In the genomic region with DNA sequence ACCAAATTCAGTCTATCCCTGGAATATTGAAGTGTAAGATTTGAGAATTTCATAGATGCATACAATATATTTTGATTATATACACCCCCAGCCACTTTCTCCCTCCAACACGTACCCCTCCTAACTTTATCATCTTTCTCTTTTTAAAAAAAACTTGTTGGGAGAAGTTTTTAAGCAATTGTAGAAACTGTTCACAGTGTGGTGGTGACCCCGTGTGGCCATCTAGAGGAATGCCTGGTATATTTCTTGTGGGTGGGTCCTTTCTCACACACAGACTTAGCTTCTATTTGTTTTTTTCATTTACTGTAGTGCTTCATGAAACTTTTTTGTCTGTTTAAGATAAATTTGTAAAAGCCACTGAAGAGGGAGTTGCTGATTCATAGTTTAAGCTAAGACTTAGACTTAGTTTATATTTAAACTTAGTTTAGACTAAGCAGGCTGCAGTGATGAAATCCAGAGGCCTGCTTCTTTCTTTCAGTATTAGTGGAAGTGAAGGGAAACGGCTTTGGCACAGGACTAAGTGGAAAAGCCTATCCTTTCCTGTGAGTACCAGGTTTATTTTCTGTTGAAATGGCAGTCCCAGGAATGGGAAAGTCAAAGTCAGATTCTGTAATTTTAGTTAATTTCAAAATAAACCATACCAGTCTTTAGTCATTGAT, we compare ENCODE assay signal across 9 mouse cellular contexts. TPM values are rescaled to one million over a fixed set of nuclear protein-coding genes. Genes with fewer than 3 reads are reported as not detected.
DNase-seq lines count a peak whose midpoint lies in the region; ATAC-seq and TF ChIP-seq lines count a peak whose summit lies in the region.
"Had no signal": no experiment of that assay in that cellular context is flagged by ENCODE, and none has a peak within 500 bp of the region (broad histone marks: within the 10 kb centered on the region; RNA-seq: fewer than 3 reads in every experiment).

No protein-coding gene starts in this region.

- no peak overlapping the region for H3K27ac ChIP-seq in heart, adult 2 months
- H3K27ac ChIP-seq in heart, embryonic 11.5 days (ENCODE audit: low read depth, low read length) = no peak overlapping the region
- no peak overlapping the region for H3K27ac ChIP-seq in intestine, postnatal 0 days (ENCODE audit: low read depth, low read length)
- H3K27ac ChIP-seq: limb, embryonic 12.5 days had no signal

- WGBS in heart, adult 2 months = 18% methylated on average over 3 of the region's 3 CpGs
- WGBS in heart, embryonic 11.5 days (ENCODE audit: insufficient replicate concordance) = 20% methylated on average over 3 of the region's 3 CpGs
- WGBS in intestine, postnatal 0 days = 13% methylated on average over 3 of the region's 3 CpGs

- intact Hi-C loops in heart, adult 2 months (cut with DNase I) = loop anchor here (5.0 to 10.0 kb wide), 2 partner anchors 104 to 307 kb away; no protein-coding TSS in a partner anchor

- no peak for ATAC-seq in heart, embryonic 11.5 days (replicated peaks; ENCODE audit: insufficient number of reproducible peaks, low FRiP score, low TSS enrichment)
- ATAC-seq in intestine, postnatal 0 days = no peak
- ATAC-seq in megakaryocyte, adult 5-6 weeks (ENCODE audit: poor library complexity, severe bottlenecking) = peak; percentile 91

- H3K4me1 ChIP-seq in heart, adult 2 months (ENCODE audit: control insufficient read depth, insufficient read depth, low read length) = no peaks in the 10 kb centered on the region
- no peaks in the 10 kb centered on the region for H3K4me1 ChIP-seq in heart, embryonic 11.5 days (ENCODE audit: control insufficient read depth, insufficient read depth, low read length)
- no peaks in the 10 kb centered on the region for H3K4me1 ChIP-seq in intestine, postnatal 0 days (replicated peaks; ENCODE audit: control insufficient read depth, insufficient read depth, low read length)
- H3K4me1 ChIP-seq: limb, embryonic 12.5 days had no signal

- H3K9ac ChIP-seq in heart, adult 2 months (ENCODE audit: low read depth, low read length) = no peak overlapping the region
- no peak overlapping the region for H3K9ac ChIP-seq in heart, embryonic 11.5 days (ENCODE audit: low read depth, low read length)
- no peak overlapping the region for H3K9ac ChIP-seq in intestine, postnatal 0 days (ENCODE audit: low read depth, low read length)
- H3K9ac ChIP-seq: limb, embryonic 12.5 days had no signal

- H3K36me3 ChIP-seq in heart, adult 2 months (ENCODE audit: control insufficient read depth, insufficient read depth, low read length) = no peaks in the 10 kb centered on the region
- H3K36me3 ChIP-seq in heart, embryonic 11.5 days (ENCODE audit: control insufficient read depth, insufficient read depth, low read length) = 0 out of 2 replicates have a peak, but pooled peaks cover 5% of the 10 kb centered on the region
- H3K36me3 ChIP-seq in intestine, postnatal 0 days (ENCODE audit: control insufficient read depth, insufficient read depth) = peaks cover 28% of the 10 kb centered on the region

- TF ChIP-seq CTCF in heart, adult 2 months (IDR thresholded peaks at IDR 0.05) = peak; percentile 93
- peak; percentile 83 for TF ChIP-seq CTCF in intestine, postnatal 0 days (IDR thresholded peaks at IDR 0.05; ENCODE audit: low read depth)

- no peaks in the 10 kb centered on the region for H3K9me3 ChIP-seq in heart, embryonic 11.5 days (replicated peaks; ENCODE audit: control insufficient read depth, low read length)
- no peaks in the 10 kb centered on the region for H3K9me3 ChIP-seq in intestine, postnatal 0 days (ENCODE audit: control insufficient read depth)
- H3K9me3 ChIP-seq: limb, embryonic 12.5 days had no signal

- H3K79me2 ChIP-seq in heart, adult 2 months (replicated peaks; ENCODE audit: control insufficient read depth, insufficient read depth, low read length) = no peaks in the 10 kb centered on the region

- H3K27me3 ChIP-seq in heart, adult 2 months (ENCODE audit: control insufficient read depth, insufficient read depth, low read length) = no peaks in the 10 kb centered on the region
- no peaks in the 10 kb centered on the region for H3K27me3 ChIP-seq in heart, embryonic 11.5 days (ENCODE audit: control insufficient read depth, insufficient read depth, low read length)
- H3K27me3 ChIP-seq in intestine, postnatal 0 days (replicated peaks; ENCODE audit: control insufficient read depth, insufficient read depth, low read length) = no peaks in the 10 kb centered on the region
- H3K27me3 ChIP-seq: limb, embryonic 12.5 days had no signal

- no peak for TF ChIP-seq POLR2A in heart, adult 2 months (IDR thresholded peaks at IDR 0.05; ENCODE audit: insufficient read depth, low read depth, low read length)

- no peak for TF ChIP-seq EP300 in heart, adult 2 months (IDR thresholded peaks at IDR 0.05; ENCODE audit: insufficient read depth, low read depth, low read length)

- no peak overlapping the region for H3K4me3 ChIP-seq in heart, adult 2 months
- H3K4me3 ChIP-seq in heart, embryonic 11.5 days (ENCODE audit: low read depth, low read length) = no peak overlapping the region
- H3K4me3 ChIP-seq in intestine, postnatal 0 days (ENCODE audit: low read depth, low read length) = no peak overlapping the region
- H3K4me3 ChIP-seq: limb, embryonic 12.5 days had no signal

- peak in 1 of 2 experiments; percentile 32 for DNase-seq in heart, adult 2 months
- peak; percentile 72 for DNase-seq in testis, postnatal 10 days (ENCODE audit: low spot score)
- DNase-seq in testis, postnatal 14 days (ENCODE audit: low spot score) = no peak
- DNase-seq in embryo, embryonic 11 days = peak; percentile 58
- no peak for DNase-seq in urinary bladder, postnatal 36 days (ENCODE audit: low spot score in 2 of 2)

- H3K4me2 ChIP-seq in heart, embryonic 11.5 days = no peak overlapping the region
- H3K4me2 ChIP-seq in intestine, postnatal 0 days (replicated peaks; ENCODE audit: low read depth) = no peak overlapping the region
- H3K4me2 ChIP-seq: limb, embryonic 12.5 days had no signal

RNA-seq across cellular contexts. Expression of a gene that starts 13.0 kb away (rescaled TPM):
- total RNA-seq in heart, adult 2 months (2021) = 10 to 100 TPM; 10.1 to 13.2 TPM
- 2.6 and 5.9 TPM in 2 replicates for polyA plus RNA-seq in heart, adult 2 months (2012; rRNA removed)
- polyA plus RNA-seq in heart, embryonic 11.5 days (2014; fragmentation: Nextera tagmentation; extraction: Ambion mirVana) = 13.9 and 14.3 TPM in 2 replicates
- polyA plus RNA-seq in intestine, postnatal 0 days (2015; fragmentation: Nextera tagmentation; extraction: Ambion mirVana) = 11.4 and 14.6 TPM in 2 replicates
- 10.8 and 19.6 TPM in 2 replicates for total RNA-seq in megakaryocyte, adult 5-6 weeks (2015)
- 15.0 and 17.3 TPM in 2 replicates for total RNA-seq in megakaryocyte, adult 5-6 weeks (2017)

RNA-seq across cellular contexts. Expression of a gene that starts 32.1 kb away (rescaled TPM):
- under 1 TPM; 0.10 to 0.11 TPM for total RNA-seq in heart, adult 2 months (2021)
- polyA plus RNA-seq in heart, adult 2 months (2012; rRNA removed) = 0.06 and 0.12 TPM in 2 replicates
- 0.23 TPM in 1 of 2 replicates, not detected in the other for polyA plus RNA-seq in heart, embryonic 11.5 days (2014; fragmentation: Nextera tagmentation; extraction: Ambion mirVana)
- 0.47 and 0.51 TPM in 2 replicates for polyA plus RNA-seq in intestine, postnatal 0 days (2015; fragmentation: Nextera tagmentation; extraction: Ambion mirVana)
- not detected in 2 replicates for total RNA-seq in megakaryocyte, adult 5-6 weeks (2015)
- not detected in 2 replicates for total RNA-seq in megakaryocyte, adult 5-6 weeks (2017)

Comparison
In these comparisons a context has a peak if more than half of its experiments do, and no peak if none do; other contexts are left out.
1. DNase-seq: peak in testis, postnatal 10 days (single experiment) and embryo, embryonic 11 days (single experiment); none in testis, postnatal 14 days (single experiment) and urinary bladder, postnatal 36 days (0 of 2).